Mouse (Mus musculus) mouse trophoblast stem cell (cell line): Measurements from ENCODE around the gene Lsm4.

Experiments used
- in situ Hi-C, 2 experiments: fragments of 300-500 bp; cut with MseI, MboI; formaldehyde crosslinking; loops; 2 replicates in 1 of 2; 3 replicates in 1 of 2; pipeline ENCODE4 v1.15.1; 2025

Lsm4 gene

DNA sequence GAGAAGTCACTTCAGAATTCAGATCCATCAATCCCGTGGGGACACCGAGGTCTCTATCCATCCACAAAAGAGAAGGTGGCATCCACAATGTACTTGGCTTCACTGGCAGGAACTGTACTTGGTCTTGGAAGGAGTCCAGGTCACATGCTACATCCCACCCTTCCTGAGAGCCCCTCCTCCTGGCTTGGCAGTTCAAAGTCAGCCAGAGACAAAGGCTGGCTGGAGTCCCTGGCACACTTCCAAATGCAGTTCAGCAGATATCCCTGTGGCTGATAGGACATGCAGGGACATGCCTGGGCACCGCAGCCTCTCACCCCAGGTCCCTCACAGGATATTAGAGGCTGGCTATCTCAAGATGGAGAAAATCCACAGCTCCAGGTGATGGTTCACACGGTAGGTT is 23.7 kb upstream of the Lsm4 start:
- in situ Hi-C loops, result no loop called here

DNA sequence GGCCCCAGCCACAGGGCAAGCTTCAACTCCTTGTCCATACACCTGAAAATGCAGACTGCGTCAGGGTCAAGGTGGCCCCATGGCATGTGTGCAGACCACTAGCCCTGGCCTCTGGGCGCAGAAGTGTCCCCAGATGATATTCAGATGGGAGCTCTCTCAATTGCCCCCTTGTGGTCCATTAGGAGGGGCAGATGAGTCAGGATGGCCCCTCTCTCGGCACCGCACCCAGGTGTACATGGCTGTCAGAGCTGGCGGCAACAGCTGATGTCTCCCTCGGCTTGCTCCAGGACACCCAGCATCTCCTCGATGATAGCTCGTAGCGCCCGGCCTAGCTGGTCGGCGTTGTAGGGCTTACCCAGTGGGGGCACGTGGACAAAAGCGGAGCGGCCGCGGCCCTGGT is 22.7 kb upstream of the Lsm4 start:
- in situ Hi-C loops, result loop anchor here in 1 of 2 experiments (5.0 kb wide), 1 partner anchor 38 kb away; no protein-coding TSS in a partner anchor

DNA sequence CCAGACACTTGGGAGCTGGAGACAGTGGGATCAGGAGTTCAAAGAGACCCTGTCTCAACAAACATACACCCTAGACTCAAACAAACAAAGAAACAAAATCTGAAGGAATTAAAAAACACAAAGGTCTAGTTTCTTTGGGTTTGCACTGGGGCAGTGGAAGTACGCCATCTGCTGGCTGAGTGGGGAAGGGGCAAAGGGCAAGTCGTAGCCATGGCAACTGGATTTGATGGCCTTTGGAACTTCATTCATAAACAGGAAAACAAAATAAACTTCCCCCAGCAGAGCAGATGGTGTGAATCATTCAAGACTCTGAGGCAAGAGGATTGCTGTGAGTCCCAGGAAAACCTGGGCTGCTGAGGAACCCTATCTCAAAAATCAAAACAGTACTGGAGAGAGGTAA is 19.8 kb upstream of the Lsm4 start:
- in situ Hi-C loops, result loop anchor here in 1 of 2 experiments (5.0 kb wide), 1 partner anchor 41 kb away; no protein-coding TSS in a partner anchor

DNA sequence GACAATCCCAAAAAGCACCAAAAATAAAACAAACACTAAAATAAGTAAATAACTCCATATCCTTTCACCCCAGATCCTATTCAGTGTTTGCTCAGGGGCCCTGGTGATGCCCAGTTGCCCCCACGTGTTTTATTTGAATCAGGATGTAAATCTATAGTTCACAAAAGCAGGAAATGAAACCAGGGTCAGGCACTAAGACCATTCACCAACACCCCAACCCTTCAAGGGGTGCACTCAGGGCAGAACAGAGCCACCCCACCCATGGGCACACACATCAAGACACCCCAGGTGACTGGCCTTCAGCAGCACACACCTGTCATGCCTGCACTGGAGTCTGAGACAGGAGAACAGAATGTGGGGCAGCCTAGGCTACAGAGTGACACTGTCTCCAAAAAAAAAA is 18.9 kb upstream of the Lsm4 start:
- in situ Hi-C loops, result loop anchor here in 1 of 2 experiments (5.0 kb wide), 1 partner anchor 42 kb away; no protein-coding TSS in a partner anchor

DNA sequence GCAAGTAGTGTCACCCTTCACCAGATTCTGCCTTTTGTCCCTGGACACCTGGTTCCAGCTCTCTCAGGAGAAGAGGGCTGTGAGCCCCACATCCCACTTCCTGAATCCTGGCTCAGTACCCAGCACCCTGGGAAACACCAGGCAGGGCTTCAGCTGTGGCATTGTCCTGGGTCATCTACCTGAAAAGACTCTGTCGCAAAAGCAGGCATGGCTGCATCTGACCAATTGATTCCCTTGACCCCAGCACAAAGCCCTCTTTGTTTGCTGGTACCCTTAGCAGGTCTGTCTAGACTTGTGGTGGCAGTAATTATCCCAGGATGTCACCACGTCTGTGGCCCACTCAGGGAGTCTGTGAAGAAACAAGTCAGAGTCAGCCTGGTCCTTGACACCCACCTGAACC is 17.6 kb upstream of the Lsm4 start:
- in situ Hi-C loops, result loop anchor here in 1 of 2 experiments (5.0 kb wide), 1 partner anchor 33 kb away; no protein-coding TSS in a partner anchor

DNA sequence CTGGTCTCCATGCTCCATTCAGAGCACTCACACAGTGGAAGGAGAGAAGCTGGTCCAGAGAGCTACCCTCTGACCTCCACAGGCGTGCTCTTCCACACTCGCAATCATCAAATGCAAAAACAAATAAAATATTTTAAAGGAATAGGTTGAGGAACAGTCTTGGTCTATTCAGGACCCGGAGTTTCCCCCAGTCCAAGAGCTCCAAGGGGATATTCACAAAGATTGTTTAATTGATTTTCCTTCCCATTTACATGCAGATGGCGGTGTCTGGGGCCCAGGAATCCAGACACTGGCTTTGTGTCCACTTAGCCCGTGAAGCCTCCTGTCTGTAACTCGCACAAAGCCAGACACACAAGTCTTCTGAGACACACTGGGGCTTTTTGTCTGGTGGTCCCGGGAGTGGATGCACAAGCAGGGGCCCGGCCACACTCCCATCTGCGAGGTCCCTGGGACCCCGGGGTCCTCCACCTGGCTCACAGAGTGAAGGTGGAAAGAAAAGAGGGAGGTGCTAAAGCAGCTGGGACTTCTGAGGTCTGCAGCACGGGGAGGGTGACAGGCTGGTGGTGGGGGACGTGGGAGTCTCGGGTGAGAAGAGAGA is 16.8 kb upstream of the Lsm4 start:
- in situ Hi-C loops, result loop anchor here in 1 of 2 experiments (5.0 kb wide), 1 partner anchor 34 kb away; no protein-coding TSS in a partner anchor

DNA sequence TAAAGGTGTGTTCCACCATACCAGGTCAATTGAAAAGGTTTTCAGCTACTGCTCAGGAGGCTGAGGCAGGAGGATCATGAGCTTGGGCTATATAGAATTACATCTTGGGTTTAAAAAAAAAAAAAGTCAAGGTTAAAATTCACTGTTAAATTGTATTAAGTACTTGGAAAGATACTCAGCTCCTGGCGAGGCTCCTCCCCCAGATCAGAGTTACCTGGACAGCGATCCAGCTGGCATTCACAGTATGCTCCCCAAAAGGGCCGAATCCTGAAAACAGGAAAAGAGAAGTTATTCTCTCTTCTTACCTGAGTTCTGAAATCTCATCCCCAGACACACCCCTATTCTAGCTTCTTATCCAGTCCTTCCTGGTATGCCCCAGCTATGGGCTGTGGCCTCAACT is 15.8 kb upstream of the Lsm4 start:
- in situ Hi-C loops, result loop anchor here in 1 of 2 experiments (5.0 kb wide), 1 partner anchor 35 kb away; no protein-coding TSS in a partner anchor

DNA sequence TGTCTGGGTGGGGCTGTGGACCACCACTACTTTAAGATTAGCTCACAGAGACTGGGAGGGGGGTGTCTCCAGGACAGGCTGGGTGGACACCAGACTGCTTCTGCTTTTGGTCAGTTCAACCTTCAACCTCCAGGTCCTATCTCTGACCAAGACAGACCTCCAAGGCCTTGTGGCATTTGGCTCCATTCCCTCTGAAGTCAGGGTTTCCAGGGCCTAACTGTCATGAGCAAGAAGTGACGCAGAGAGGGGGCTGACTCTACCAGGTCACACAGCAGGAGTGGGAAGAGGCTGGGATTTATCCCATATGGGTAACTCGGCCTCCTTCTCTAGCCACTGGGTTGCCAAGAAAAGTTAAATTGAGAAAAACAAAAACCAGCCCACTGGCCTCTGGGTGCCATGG is 15.3 kb upstream of the Lsm4 start:
- in situ Hi-C loops, result loop anchor here in 1 of 2 experiments (5.0 kb wide), 1 partner anchor 35 kb away; no protein-coding TSS in a partner anchor

DNA sequence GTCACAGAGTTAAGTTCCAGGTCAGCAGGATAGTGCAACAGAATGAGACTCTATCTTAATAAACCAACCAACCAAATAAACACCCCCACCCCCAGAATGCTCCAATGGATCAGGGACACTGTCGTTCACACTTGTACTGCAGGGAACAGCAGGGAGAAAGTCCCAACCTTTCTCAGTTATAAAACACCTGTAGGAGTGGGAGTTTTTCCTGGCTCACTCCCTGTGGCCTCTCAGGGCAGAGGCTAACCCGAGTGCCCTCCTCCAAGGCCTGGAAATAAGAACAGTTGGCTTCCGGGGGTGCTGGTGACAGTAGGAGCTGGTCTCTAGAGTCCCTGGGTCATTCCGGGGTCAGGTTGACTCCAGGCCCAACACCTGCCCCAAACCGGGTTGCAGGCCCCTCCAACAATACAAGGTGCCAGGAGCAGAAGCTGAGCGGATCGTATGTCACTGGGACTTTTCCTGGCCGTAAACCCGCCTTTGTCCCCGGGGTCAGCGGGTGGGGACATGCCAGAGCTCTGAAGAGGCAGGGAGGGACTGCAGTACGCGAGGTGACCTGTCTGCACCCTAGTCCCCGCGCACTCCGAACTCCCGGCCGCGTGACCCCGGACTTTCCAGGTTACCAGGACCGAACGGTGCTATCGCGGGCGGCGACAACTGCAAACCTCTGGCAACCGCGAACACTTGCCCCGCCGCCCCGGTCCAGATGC is 14.0 kb upstream of the Lsm4 start:
- in situ Hi-C loops, result loop anchor here in 1 of 2 experiments (5.0 kb wide), 1 partner anchor 37 kb away; no protein-coding TSS in a partner anchor

DNA sequence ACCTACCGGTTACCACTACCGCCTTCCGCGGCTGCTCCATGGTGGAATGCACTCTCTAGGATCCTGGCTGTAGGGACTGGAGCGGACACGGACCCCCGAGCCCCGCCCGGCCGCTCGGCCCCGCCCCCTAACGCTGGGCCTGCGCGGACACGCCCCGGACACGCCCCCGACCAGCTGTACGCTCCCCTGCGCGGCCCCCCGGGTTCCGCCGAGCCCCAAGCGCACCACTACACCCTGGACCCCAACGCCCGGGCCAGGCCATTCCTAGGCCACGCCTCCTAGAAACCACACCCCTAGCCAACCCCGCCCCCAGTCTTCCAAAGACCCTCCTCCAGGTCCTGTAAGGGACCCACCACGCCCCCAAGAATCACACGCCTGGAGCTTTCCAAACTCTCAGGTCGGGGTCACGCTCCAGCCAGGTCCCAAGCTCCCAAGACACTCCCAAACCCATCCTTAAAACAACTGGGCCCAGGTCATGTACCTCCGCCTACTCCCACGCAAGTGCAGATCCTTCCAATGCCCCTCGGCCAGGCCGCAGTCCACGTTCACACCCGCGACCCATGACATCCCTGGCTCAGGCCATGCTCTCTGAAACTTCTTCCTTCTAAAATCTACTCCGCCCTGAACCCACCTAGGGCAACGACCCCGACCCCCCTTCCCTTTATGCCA is 13.3 kb upstream of the Lsm4 start:
- in situ Hi-C loops, result loop anchor here in 1 of 2 experiments (5.0 kb wide), 2 partner anchors 37 to 48 kb away; no protein-coding TSS in a partner anchor

DNA sequence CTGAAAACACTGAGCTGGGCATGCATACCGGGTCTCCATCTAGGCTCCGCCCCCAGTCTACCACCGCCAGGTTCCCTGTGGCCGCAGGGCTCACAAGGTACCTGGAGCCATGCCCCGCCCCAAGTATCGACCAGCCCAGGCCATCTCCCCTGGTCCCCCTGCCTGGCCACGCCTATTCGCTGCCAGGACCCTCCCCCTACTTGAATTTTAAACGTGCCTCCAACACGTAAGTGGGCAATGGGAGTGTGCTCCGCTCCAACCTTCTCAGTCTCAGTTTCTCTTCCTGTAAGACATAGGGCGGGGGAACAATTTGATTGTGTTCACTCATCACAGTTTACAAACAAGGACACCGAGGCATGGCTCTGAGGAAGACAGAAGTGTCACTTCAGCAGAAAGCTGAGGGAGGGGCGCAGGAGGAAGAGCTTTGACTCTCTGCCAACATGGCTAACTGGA is 12.7 kb upstream of the Lsm4 start, which contains the start of gene Pgpep1:
TSS of gene Pgpep1 (minus strand) at position 116 of the 453 bp plus-strand sequence.
- in situ Hi-C loops, result loop anchor here in 1 of 2 experiments (5.0 kb wide), 1 partner anchor 47 kb away; no protein-coding TSS in a partner anchor

DNA sequence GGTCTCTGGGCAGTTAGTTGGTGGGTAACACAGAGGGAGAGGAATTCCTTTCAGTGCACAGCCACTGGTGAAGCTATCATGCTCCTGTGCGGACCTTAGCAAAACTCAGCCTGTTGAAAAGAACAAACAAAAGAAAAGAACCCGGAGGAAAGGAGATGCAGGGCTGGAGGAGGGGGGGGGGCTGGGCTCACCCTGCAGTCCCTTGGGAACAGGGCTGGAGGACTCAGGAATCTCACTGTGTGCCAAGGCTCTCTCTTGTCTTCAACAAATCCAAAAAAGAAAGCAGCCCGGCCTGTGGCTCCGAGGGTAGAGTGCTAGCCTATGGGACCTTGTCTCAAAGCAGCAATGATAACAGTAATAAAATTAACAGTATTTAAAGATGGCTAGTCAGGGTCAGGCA is 9.4 kb upstream of the Lsm4 start:
- in situ Hi-C loops, result loop anchor here in 1 of 2 experiments (5.0 kb wide), 1 partner anchor 44 kb away; no protein-coding TSS in a partner anchor

DNA sequence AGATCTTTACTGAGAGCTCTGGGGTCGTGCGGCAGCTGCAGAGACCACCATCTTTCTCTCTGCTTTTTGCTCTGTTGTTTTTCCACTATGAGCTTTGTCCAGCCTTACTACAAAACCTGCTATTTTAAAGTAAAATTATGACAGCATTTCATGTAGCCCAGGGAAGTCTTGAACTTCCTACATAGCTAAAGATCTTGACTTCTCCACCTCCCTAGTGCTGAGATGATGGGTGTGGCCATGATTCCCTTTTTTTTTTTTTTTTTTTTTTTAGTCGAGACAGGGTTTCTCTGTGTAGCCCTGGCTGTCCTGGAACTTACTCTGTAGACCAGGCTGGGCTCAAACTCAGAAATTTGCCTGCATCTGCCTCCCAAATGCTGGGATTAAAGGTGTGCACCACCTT is 8.4 kb upstream of the Lsm4 start:
- in situ Hi-C loops, result loop anchor here in 1 of 2 experiments (5.0 kb wide), 1 partner anchor 43 kb away; no protein-coding TSS in a partner anchor

DNA sequence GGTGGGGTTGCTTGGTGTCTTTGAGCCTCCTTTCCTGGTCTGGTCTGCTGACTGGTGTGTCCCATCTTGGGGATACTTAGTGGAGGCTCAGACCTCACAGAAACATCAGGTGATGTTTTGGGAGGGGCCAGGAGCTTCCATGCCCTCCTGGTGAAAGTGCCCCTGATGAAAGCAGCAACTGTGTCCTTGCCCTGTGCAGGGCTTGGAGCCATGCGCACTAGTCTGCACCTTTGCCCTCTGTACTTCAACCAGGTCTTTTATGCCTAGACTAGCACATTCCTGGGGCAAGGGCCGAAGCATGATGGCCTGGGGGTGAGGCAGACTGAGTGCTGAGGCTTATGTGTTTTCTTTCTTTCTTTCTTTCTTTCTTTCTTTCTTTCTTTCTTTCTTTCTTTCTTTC is 7.4 kb upstream of the Lsm4 start:
- in situ Hi-C loops, result no loop called here

DNA sequence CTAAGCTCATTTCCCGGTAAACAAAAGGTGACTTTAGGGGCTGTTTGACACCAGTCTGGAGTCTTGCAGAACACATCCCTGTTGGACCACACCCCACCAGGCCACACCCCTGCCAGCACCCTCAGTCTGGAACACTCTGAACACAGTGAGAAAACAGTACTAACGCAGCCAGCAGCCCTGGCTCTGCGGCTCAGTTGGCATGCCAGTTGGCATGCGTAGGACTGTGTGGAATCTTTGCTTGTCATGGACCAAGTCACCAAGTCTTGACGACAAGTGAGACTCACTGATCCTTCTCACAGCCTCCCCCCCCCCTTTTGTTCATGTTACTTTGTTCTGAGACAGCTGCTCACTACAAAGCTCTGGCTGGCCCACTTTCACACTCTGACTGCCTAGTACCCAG is 6.0 kb upstream of the Lsm4 start:
- in situ Hi-C loops, result no loop called here

DNA sequence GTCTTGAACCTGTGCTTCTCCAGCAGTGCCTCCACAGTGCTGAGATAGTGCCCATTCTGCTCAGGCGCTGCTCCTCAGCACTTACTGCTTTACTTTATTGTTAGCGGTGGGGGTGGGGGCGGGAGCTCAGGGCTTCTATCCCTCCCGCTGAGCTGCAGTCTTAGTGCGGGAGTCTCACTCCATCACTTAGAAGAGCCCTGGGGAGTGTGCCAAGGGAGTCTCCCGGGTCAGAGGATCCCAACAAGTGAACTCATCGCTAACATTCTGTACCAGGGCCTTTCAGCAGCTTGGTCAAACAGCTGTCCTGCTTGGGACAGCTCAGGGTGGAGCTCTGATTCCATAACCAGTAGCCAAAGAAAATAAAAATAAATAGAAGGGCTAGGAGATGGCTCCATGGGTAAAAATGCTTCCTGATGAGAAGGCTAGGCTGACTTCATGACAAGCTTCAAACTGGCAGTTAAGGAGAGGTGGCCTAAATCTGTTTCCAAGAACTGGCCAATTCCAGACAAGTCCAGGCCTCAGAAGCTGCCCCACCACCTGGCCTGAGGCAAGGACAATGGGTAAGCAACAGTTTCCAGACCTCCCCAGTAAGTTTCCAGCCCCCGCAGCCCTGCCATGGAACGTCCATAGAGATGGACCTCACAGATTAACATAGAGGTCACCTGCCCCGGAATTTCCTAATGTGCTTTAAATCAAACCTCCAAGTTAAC is 1.3 kb upstream of the Lsm4 start:
- in situ Hi-C loops, result loop anchor here in 1 of 2 experiments (5.0 kb wide), 1 partner anchor 36 kb away; no protein-coding TSS in a partner anchor

DNA sequence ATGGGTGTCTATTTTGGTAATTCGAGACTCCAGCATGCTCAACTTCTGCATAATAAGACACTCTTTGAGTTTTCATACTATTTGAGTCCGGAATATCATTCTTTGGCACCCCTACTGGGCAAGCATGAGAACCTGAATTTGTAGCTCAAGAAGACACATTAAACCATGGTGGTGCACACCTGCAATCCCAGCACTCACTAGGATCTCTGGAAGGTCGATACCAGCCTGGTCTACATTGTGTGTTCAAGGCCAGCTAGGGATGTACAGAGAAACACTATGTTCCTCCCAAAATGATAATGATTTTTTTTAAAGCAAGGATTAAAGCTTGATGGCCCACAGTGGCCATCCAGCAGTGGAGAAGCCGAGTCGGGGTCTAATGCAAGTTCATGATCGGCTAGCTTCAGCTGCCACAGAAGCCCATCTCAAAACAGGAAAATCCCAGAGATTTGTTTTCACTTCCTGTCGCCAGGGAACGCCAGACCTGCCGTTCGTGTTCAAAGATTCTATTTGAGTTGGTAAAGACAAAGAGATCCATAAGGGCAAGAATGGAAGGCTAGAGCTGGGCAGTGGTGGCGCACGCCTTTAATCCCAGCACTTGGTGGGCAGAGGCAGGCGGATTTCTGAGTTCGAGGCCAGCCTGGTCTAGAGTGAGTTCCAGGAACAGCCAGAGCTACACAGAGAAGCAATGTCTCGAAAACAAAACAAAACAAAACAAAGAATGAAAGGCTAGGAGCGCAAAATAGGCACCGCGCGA is 546 bp upstream of the Lsm4 start:
- in situ Hi-C loops, result loop anchor here in 1 of 2 experiments (5.0 kb wide), 1 partner anchor 35 kb away; no protein-coding TSS in a partner anchor

DNA sequence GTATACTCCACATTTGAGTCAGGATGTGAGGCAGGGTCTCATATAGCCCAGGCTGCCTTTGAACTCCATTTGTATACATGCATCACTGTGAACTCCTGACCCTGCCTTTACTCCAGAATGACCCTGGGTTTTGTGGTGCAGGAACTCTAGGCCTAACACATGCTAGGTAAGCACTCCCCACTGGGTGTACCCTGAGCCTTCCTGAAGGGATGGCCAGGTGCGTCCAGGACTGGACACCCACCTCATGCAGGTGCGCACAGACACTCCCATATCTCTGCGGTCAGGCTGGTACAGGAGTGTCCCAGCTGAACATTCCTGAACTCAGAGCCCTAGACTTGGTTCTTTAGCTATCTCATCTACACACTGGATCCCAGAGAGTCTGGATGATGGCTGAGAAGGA is 1.1 kb downstream of the Lsm4 start:
- in situ Hi-C loops, result loop anchor here in 1 of 2 experiments (5.0 kb wide), 1 partner anchor 33 kb away; no protein-coding TSS in a partner anchor

DNA sequence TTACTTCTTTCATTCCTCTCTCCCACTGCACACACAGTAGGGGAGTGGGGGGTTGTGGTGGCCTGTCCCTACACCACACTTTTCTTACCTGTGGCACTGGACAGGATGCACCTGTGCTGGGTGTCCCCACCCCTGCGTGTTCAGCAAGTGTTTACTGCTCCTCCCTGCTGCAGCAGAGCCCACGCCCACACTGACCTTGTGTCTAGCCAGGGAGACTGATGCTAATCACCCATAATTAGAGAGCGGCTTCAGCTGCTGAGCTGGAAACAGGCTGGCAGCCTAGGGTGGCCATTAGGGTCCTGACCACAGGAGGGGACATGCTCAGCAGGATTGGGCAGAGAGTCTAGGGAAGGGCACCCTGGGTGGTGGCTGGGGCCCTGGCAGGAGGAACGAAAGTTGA is 1.7 kb downstream of the Lsm4 start:
- in situ Hi-C loops, result loop anchor here in 1 of 2 experiments (5.0 kb wide), 1 partner anchor 33 kb away; no protein-coding TSS in a partner anchor

DNA sequence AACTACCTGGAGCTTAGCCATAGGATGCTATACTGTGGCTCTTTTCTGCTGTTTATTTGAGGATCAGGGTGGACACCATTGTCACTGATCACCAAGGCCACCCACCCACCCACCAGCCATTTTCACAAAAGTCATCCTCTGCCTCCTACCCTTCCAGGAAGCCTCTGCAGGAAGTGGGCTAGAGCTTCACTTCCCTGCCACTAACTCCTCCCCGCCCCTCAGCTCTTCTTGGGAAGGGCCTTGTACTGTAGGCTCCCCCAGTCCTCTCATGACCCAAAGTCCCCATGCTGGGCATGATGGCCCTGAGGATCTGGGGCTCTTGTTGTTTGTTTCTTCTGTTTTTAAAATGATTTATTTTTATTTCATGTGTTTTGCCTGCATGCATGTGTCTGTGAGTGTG is 2.3 kb downstream of the Lsm4 start:
- in situ Hi-C loops, result no loop called here
